17 mouse cellular contexts compared by ENCODE assay signal in genomic region chr7:105703184-105703583, GRCm38 (mm10). TPM values are rescaled to one million over a fixed set of nuclear protein-coding genes. Genes with fewer than 3 reads are reported as not detected.
DNase-seq lines count a peak whose midpoint lies in the region; TF ChIP-seq lines count a peak whose summit lies in the region.
"Had no signal": no experiment of that assay in that cellular context is flagged by ENCODE, and none has a peak within 500 bp of the region (broad histone marks: within the 10 kb centered on the region; RNA-seq: fewer than 3 reads in every experiment).

No protein-coding gene starts in this region.

- H3K27me3 ChIP-seq in embryonic facial prominence, embryonic 10.5 days (replicated peaks; ENCODE audit: low read depth, poor library complexity, severe bottlenecking): no peaks in the 10 kb centered on the region
- H3K27me3 ChIP-seq in thymus, adult 2 months (ENCODE audit: control insufficient read depth, insufficient read depth, low read length): no peaks in the 10 kb centered on the region
- H3K27me3 ChIP-seq: hindbrain, embryonic 15.5 days; limb, embryonic 13.5 days; stomach, embryonic 15.5 days had no signal

- TF ChIP-seq CTCF in thymus, adult 2 months (IDR thresholded peaks at IDR 0.05; ENCODE audit: borderline replicate concordance, control insufficient read depth, extremely low read depth, insufficient read depth, low read length, poor library complexity): no peak

- no peaks in the 10 kb centered on the region for H3K4me1 ChIP-seq in embryonic facial prominence, embryonic 10.5 days
- H3K4me1 ChIP-seq in thymus, adult 2 months (replicated peaks; ENCODE audit: control insufficient read depth, insufficient read depth, low read length): no peaks in the 10 kb centered on the region
- H3K4me1 ChIP-seq: heart, embryonic 10.5 days; hindbrain, embryonic 15.5 days; limb, embryonic 13.5 days; stomach, embryonic 15.5 days had no signal

- H3K9me3 ChIP-seq in embryonic facial prominence, embryonic 10.5 days: no peaks in the 10 kb centered on the region
- H3K9me3 ChIP-seq: G1E; heart, embryonic 10.5 days; hindbrain, embryonic 15.5 days; limb, embryonic 13.5 days; stomach, embryonic 15.5 days had no signal

- H3K36me3 ChIP-seq in embryonic facial prominence, embryonic 10.5 days (replicated peaks): no peaks in the 10 kb centered on the region
- H3K36me3 ChIP-seq in thymus, adult 2 months (ENCODE audit: control insufficient read depth, insufficient read depth, low read length): no peaks in the 10 kb centered on the region
- H3K36me3 ChIP-seq: G1E; heart, embryonic 10.5 days; hindbrain, embryonic 15.5 days; limb, embryonic 13.5 days; stomach, embryonic 15.5 days had no signal

- no peak overlapping the region for H3K27ac ChIP-seq in embryonic facial prominence, embryonic 10.5 days (replicated peaks)
- no peak overlapping the region for H3K27ac ChIP-seq in thymus, adult 2 months (ENCODE audit: control insufficient read depth, insufficient read depth, low read length)
- H3K27ac ChIP-seq: heart, embryonic 10.5 days; hindbrain, embryonic 15.5 days; limb, embryonic 13.5 days; stomach, embryonic 15.5 days had no signal

- 84% methylated on average over 16 of the region's 16 CpGs for WGBS in embryonic facial prominence, embryonic 10.5 days
- WGBS in thymus, adult 2 months: 93% methylated on average over 16 of the region's 16 CpGs

- no peak overlapping the region for H3K4me3 ChIP-seq in embryonic facial prominence, embryonic 10.5 days
- no peak overlapping the region for H3K4me3 ChIP-seq in thymus, adult 2 months (ENCODE audit: control insufficient read depth, insufficient read depth, low read length)
- H3K4me3 ChIP-seq: heart, embryonic 10.5 days; hindbrain, embryonic 15.5 days; limb, embryonic 13.5 days; stomach, embryonic 15.5 days had no signal

- peak; percentile 14 to 55 for DNase-seq in frontal cortex, adult 2 months (ENCODE audit: extremely low spot score in 1 of 2, low spot score in 1 of 2)
- DNase-seq in frontal cortex, postnatal 25 days (ENCODE audit: low spot score in 2 of 2): no peak
- DNase-seq in right cerebral cortex, adult 18-20 months: peak; percentile 78
- DNase-seq in right cerebral cortex, postnatal 25 days: no peak
- peak; percentile 5 for DNase-seq in embryonic facial prominence, embryonic 10.5 days (ENCODE audit: low spot score)
- no peak for DNase-seq in thymus, adult 2 months
- DNase-seq in testis, postnatal 14 days (ENCODE audit: low spot score): no peak
- DNase-seq: adrenal gland, postnatal 10 days; gastrocnemius, postnatal 25 days; kidney, adult 18-20 months; kidney, postnatal 25 days; lung, postnatal 14 days had no signal

- no peak for TF ChIP-seq POLR2A in thymus, adult 2 months (IDR thresholded peaks at IDR 0.05; ENCODE audit: control insufficient read depth, extremely low read depth, insufficient read depth, low read length, poor library complexity)

RNA-seq across cellular contexts. Expression of gene Ilk, which starts 33.2 kb away (rescaled TPM):
- 145 and 158 TPM in 2 replicates for polyA plus RNA-seq in frontal cortex, adult 2 months (2012; rRNA removed)
- 214 and 219 TPM in 2 replicates for polyA plus RNA-seq in embryonic facial prominence, embryonic 10.5 days (2016; fragmentation: Nextera tagmentation; extraction: Ambion mirVana)
- polyA plus RNA-seq in thymus, adult 2 months (2012; rRNA removed): 179 and 182 TPM in 2 replicates

RNA-seq across cellular contexts. Expression of gene Rrp8, which starts 34.0 kb away (rescaled TPM):
- polyA plus RNA-seq in frontal cortex, adult 2 months (2012; rRNA removed): 9.5 and 10.0 TPM in 2 replicates
- 45.3 and 45.4 TPM in 2 replicates for polyA plus RNA-seq in embryonic facial prominence, embryonic 10.5 days (2016; fragmentation: Nextera tagmentation; extraction: Ambion mirVana)
- 16.3 and 17.1 TPM in 2 replicates for polyA plus RNA-seq in thymus, adult 2 months (2012; rRNA removed)

RNA-seq across cellular contexts. Expression of gene Taf10, which starts 41.0 kb away (rescaled TPM):
- polyA plus RNA-seq in frontal cortex, adult 2 months (2012; rRNA removed): 175 and 184 TPM in 2 replicates
- 154 and 163 TPM in 2 replicates for polyA plus RNA-seq in embryonic facial prominence, embryonic 10.5 days (2016; fragmentation: Nextera tagmentation; extraction: Ambion mirVana)
- polyA plus RNA-seq in thymus, adult 2 months (2012; rRNA removed): 553 and 667 TPM in 2 replicates

RNA-seq across cellular contexts. Expression of gene Tpp1, which starts 48.9 kb away (rescaled TPM):
- polyA plus RNA-seq in frontal cortex, adult 2 months (2012; rRNA removed): 97.5 and 98.8 TPM in 2 replicates
- polyA plus RNA-seq in embryonic facial prominence, embryonic 10.5 days (2016; fragmentation: Nextera tagmentation; extraction: Ambion mirVana): 45.0 and 49.2 TPM in 2 replicates
- 134 and 153 TPM in 2 replicates for polyA plus RNA-seq in thymus, adult 2 months (2012; rRNA removed)

RNA-seq across cellular contexts. Expression of gene Dnhd1, which starts 52.6 kb away (rescaled TPM):
- 6.9 and 11.5 TPM in 2 replicates for polyA plus RNA-seq in frontal cortex, adult 2 months (2012; rRNA removed)
- 0.27 and 0.44 TPM in 2 replicates for polyA plus RNA-seq in embryonic facial prominence, embryonic 10.5 days (2016; fragmentation: Nextera tagmentation; extraction: Ambion mirVana)
- 1.4 and 2.7 TPM in 2 replicates for polyA plus RNA-seq in thymus, adult 2 months (2012; rRNA removed)

Comparison
In these comparisons a context has a peak if more than half of its experiments do, and no peak if none do; other contexts are left out.
1. DNase-seq: peak in frontal cortex, adult 2 months (2 of 2), right cerebral cortex, adult 18-20 months (single experiment) and embryonic facial prominence, embryonic 10.5 days (single experiment); none in frontal cortex, postnatal 25 days (0 of 2), right cerebral cortex, postnatal 25 days (single experiment), thymus, adult 2 months (single experiment) and testis, postnatal 14 days (single experiment).